Mouse (Mus musculus) layer of hippocampus, adult 8-10 months (tissue): ENCODE results near the gene Leprot. TPM values are rescaled to one million over a fixed set of nuclear protein-coding genes. Genes with fewer than 3 reads are reported as not detected.

Experiments used
- total RNA-seq, 4 experiments: library from RNA; stranded (reverse); gene quantifications; 2 replicates each; pipeline ENCODE4 v1.2.4; 2022

Gene Leprot
- total RNA-seq, 4 experiments from 2014 or later = 23.6 to 33.8 (median 28.7) TPM

Other genes starting within 250 kb of the Leprot start
- gene Ak4, start 228.4 kb upstream of the Leprot start, total RNA-seq = 10 to 100 TPM; 49.4 to 89.0 (median 61.8) TPM
- 100 to 1,000 TPM; 267 to 340 (median 308) TPM for gene Dnajc6, start 151.1 kb upstream of the Leprot start, total RNA-seq
- 1 to 10 TPM; 1.8 to 3.3 (median 3.1) TPM for gene Lepr, start 69.7 kb downstream of the Leprot start, total RNA-seq
- gene B020004J07Rik, start 196.3 kb downstream of the Leprot start, total RNA-seq = not detected
- not detected for gene C130073F10Rik, start 246.1 kb downstream of the Leprot start, total RNA-seq